Mouse (Mus musculus) small intestine, adult 2 months (tissue): ENCODE results near the gene Ccdc27.

Source experiments
- CTCF ChIP-seq: fragments of 200-500 bp; IDR thresholded peaks from 2 replicates; pipeline ENCODE4 v1.5.1; 2012; ENCODE audit warnings: low read depth, mild to moderate bottlenecking, control low read depth, inconsistent platforms, low read length, moderate library complexity, mixed read lengths; ENCODE audit not compliant: insufficient replicate concordance, insufficient read length; ENCODE audit errors: extremely low read depth
- POLR2A ChIP-seq: fragments of 200-500 bp; IDR thresholded peaks from 2 replicates; pipeline ENCODE4 v1.6.1; 2012; ENCODE audit warnings: low read depth, mild to moderate bottlenecking, control low read depth, inconsistent platforms, low read length, moderate library complexity

DNA sequence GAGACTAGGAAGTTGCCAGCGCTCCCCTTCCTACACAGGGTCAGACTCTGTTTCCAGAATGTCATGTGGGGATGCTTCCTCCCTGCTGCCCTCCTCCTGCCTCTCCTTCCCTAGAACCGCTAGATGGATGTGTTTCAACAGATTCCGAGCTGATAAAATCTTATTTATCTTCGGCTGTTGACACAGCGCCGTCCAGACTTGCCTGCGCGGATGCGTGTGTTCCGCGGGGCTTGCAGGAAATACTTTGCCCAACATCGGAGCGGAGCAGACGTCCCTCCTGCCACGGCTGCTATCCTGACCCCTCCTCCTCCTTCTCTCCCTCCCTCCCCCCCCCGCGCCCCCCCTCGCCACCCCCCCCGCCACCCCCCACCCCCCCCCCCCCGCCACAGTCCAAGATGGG lies 29.0 kb upstream of the Ccdc27 start:
- TF ChIP-seq POLR2A (no peak), CTCF (no peak)
